Mouse (Mus musculus): ENCODE measurements at regions not wholly inside any gene's neighbourhood (a gene's known extent, or its start where the extent isn't known, plus 50 kb on each side); places are given as distances from the start of the nearest gene placed in this dataset.

- in situ Hi-C loops (cut with MboI; ENCODE audit: low pct_ligation_motif_present, low pct_unique_long_range_greater_than_20kb, low sequenced_read_pairs) = no loop called here
These were observed 68.9 kb upstream of the Ahr start for GRCm38 (mm10) chr12:35603742-35604141.

DNA sequence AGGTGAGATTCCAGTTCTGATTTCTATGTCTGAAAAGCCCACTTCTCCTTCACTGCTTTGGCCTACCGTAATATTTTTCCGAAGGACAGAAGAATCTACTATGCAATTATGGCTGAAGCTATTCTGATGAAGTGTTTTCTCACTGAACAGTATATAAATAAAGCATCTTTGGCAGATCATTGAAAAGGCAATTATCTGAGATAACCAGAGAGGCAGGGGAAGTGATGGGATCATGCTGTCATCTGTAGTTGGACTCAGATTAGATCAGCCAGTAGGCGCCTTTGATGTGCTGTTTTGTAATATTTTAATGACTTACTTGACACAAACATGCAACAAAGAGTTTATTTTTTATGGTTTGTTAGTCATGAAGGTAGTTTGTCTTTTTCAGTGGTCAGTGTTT is 67.8 kb upstream of the Ahr start:
- no peak overlapping the region for H3K4me2 ChIP-seq (ENCODE audit: insufficient read depth, low read depth, poor library complexity, severe bottlenecking)
- H3K4me3 ChIP-seq (replicated peaks in 1 of 3; ENCODE audit: low read depth in 2 of 3, low read length in 2 of 3, poor library complexity in 1 of 3) = no peak overlapping the region
- no peak for DNase-seq (ENCODE audit: extremely low read depth)
- no peaks in the 10 kb centered on the region for H3K27me3 ChIP-seq (replicated peaks)
- no peaks in the 10 kb centered on the region for H3K4me1 ChIP-seq (ENCODE audit: control insufficient read depth in 1 of 2, insufficient read depth in 2 of 2)
- H3K9ac ChIP-seq (ENCODE audit: insufficient read depth, low read depth) = no peak overlapping the region
- in situ Hi-C loops (cut with MboI; ENCODE audit: low pct_ligation_motif_present, low pct_unique_long_range_greater_than_20kb, low sequenced_read_pairs) (no loop called here), dilution Hi-C loops (cut with MboI; ENCODE audit: extremely low pct_ligation_motif_present, extremely low pct_unique_long_range_greater_than_20kb, low sequenced_read_pairs) (no loop called here)
- H3K27ac ChIP-seq (ENCODE audit: insufficient read depth, low read depth) = no peak overlapping the region
- H3K9me3 ChIP-seq (replicated peaks; ENCODE audit: low read length) = no peaks in the 10 kb centered on the region
- no peaks in the 10 kb centered on the region for H3K36me3 ChIP-seq (replicated peaks in 1 of 2; ENCODE audit: control insufficient read depth in 1 of 2, insufficient read depth in 1 of 2, low read length in 1 of 2)
- H3K79me2 ChIP-seq (replicated peaks; ENCODE audit: control insufficient read depth, extremely low read depth, insufficient read depth, poor library complexity, severe bottlenecking) = no peaks in the 10 kb centered on the region
- TF ChIP-seq ETS1 (conservative IDR thresholded peaks at IDR 0.05; ENCODE audit: low read depth, low read length) (no peak), MXI1 (IDR thresholded peaks at IDR 0.05; ENCODE audit: low read depth, low read length) (no peak), TBP (conservative IDR thresholded peaks at IDR 0.05; ENCODE audit: low read depth, low read length) (no peak)

More at GRCm38 (mm10) chr12:35603742-35604141, 68.9 kb upstream of the Ahr start:
- no peak overlapping the region for H3K9ac ChIP-seq (ENCODE audit: insufficient read depth, low read depth)
- dilution Hi-C loops (cut with MboI; ENCODE audit: extremely low pct_ligation_motif_present, extremely low pct_unique_long_range_greater_than_20kb, low sequenced_read_pairs) = no loop called here
- no peaks in the 10 kb centered on the region for H3K4me1 ChIP-seq (ENCODE audit: control insufficient read depth in 1 of 2, insufficient read depth in 2 of 2)
- no peaks in the 10 kb centered on the region for H3K79me2 ChIP-seq (replicated peaks; ENCODE audit: control insufficient read depth, extremely low read depth, insufficient read depth, poor library complexity, severe bottlenecking)
- no peaks in the 10 kb centered on the region for H3K27me3 ChIP-seq (replicated peaks)
- H3K36me3 ChIP-seq (replicated peaks in 1 of 2; ENCODE audit: control insufficient read depth in 1 of 2, insufficient read depth in 1 of 2, low read length in 1 of 2) = no peaks in the 10 kb centered on the region
- H3K4me2 ChIP-seq (ENCODE audit: insufficient read depth, low read depth, poor library complexity, severe bottlenecking) = no peak overlapping the region
- DNase-seq (ENCODE audit: extremely low read depth) = no peak
- no peak overlapping the region for H3K27ac ChIP-seq (ENCODE audit: insufficient read depth, low read depth)
- TF ChIP-seq MYC (IDR thresholded peaks at IDR 0.05; ENCODE audit: low read depth, low read length) = no peak
- TF ChIP-seq CHD1 (IDR thresholded peaks at IDR 0.05; ENCODE audit: low read depth, low read length) = no peak
- no peak for TF ChIP-seq ELF1 (IDR thresholded peaks at IDR 0.05; ENCODE audit: low read depth, low read length)
- TF ChIP-seq RCOR1 (conservative IDR thresholded peaks at IDR 0.05; ENCODE audit: low read depth, low read length) = no peak
- TF ChIP-seq SIN3A (IDR thresholded peaks at IDR 0.05; ENCODE audit: low read length) = no peak
- no peak for TF ChIP-seq USF1 (IDR thresholded peaks at IDR 0.05; ENCODE audit: low read depth, low read length)
- TF ChIP-seq MEF2A (IDR thresholded peaks at IDR 0.05; ENCODE audit: borderline replicate concordance, low read depth, low read length) = no peak
- TF ChIP-seq TCF12 (IDR thresholded peaks at IDR 0.05; ENCODE audit: low read depth, low read length) = no peak
- TF ChIP-seq POLR2AphosphoS2 (IDR thresholded peaks at IDR 0.05; ENCODE audit: low read depth, low read length) = no peak
- no peak for TF ChIP-seq CTCF (conservative IDR thresholded peaks at IDR 0.05 in 1 of 2, IDR thresholded peaks at IDR 0.05 in 1 of 2; ENCODE audit: low read depth in 2 of 2, low read length in 2 of 2)
- TF ChIP-seq NELFE (IDR thresholded peaks at IDR 0.05; ENCODE audit: low read depth, low read length) = no peak
- TF ChIP-seq GABPA (IDR thresholded peaks at IDR 0.05; ENCODE audit: insufficient replicate concordance, low read depth, low read length) = no peak
- no peak overlapping the region for H3K4me3 ChIP-seq (replicated peaks in 1 of 3; ENCODE audit: low read depth in 2 of 3, low read length in 2 of 3, poor library complexity in 1 of 3)
- no peaks in the 10 kb centered on the region for H3K9me3 ChIP-seq (replicated peaks; ENCODE audit: low read length)

GRCm38 (mm10) chr12:35598298-35598697 is 63.5 kb upstream of the Ahr start:
- no peaks in the 10 kb centered on the region for H3K4me1 ChIP-seq (ENCODE audit: control insufficient read depth in 1 of 2, insufficient read depth in 2 of 2)
- no peaks in the 10 kb centered on the region for H3K79me2 ChIP-seq (replicated peaks; ENCODE audit: control insufficient read depth, extremely low read depth, insufficient read depth, poor library complexity, severe bottlenecking)
- no peak for DNase-seq (ENCODE audit: extremely low read depth)

More at GRCm38 (mm10) chr12:35598298-35598697, 63.5 kb upstream of the Ahr start:
- H3K4me3 ChIP-seq (replicated peaks in 1 of 3; ENCODE audit: low read depth in 2 of 3, low read length in 2 of 3, poor library complexity in 1 of 3) = no peak overlapping the region
- no peak overlapping the region for H3K27ac ChIP-seq (ENCODE audit: insufficient read depth, low read depth)
- H3K9me3 ChIP-seq (replicated peaks; ENCODE audit: low read length) = no peaks in the 10 kb centered on the region
- no peak overlapping the region for H3K9ac ChIP-seq (ENCODE audit: insufficient read depth, low read depth)
- TF ChIP-seq ZC3H11A (IDR thresholded peaks at IDR 0.05; ENCODE audit: low read depth, low read length) (no peak), MAZ (IDR thresholded peaks at IDR 0.05; ENCODE audit: low read depth, low read length) (no peak), ETS1 (conservative IDR thresholded peaks at IDR 0.05; ENCODE audit: low read depth, low read length) (no peak), JUN (IDR thresholded peaks at IDR 0.05; ENCODE audit: insufficient read depth, low read depth, low read length) (no peak), TCF12 (IDR thresholded peaks at IDR 0.05; ENCODE audit: low read depth, low read length) (no peak), POLR2A (IDR thresholded peaks at IDR 0.05; ENCODE audit: low read depth, low read length) (no peak), RCOR1 (conservative IDR thresholded peaks at IDR 0.05; ENCODE audit: low read depth, low read length) (no peak), CHD1 (IDR thresholded peaks at IDR 0.05; ENCODE audit: low read depth, low read length) (no peak), USF1 (IDR thresholded peaks at IDR 0.05; ENCODE audit: low read depth, low read length) (no peak), MXI1 (IDR thresholded peaks at IDR 0.05; ENCODE audit: low read depth, low read length) (no peak)
- no peaks in the 10 kb centered on the region for H3K36me3 ChIP-seq (replicated peaks in 1 of 2; ENCODE audit: control insufficient read depth in 1 of 2, insufficient read depth in 1 of 2, low read length in 1 of 2)
- in situ Hi-C loops (cut with MboI; ENCODE audit: low pct_ligation_motif_present, low pct_unique_long_range_greater_than_20kb, low sequenced_read_pairs) (no loop called here), dilution Hi-C loops (cut with MboI; ENCODE audit: extremely low pct_ligation_motif_present, extremely low pct_unique_long_range_greater_than_20kb, low sequenced_read_pairs) (no loop called here)
- H3K4me2 ChIP-seq (ENCODE audit: insufficient read depth, low read depth, poor library complexity, severe bottlenecking) = no peak overlapping the region
- no peaks in the 10 kb centered on the region for H3K27me3 ChIP-seq (replicated peaks)

Measured in CH12.LX (cell line).